ENCODE assay signal across 21 mouse cellular contexts in the genomic region with DNA sequence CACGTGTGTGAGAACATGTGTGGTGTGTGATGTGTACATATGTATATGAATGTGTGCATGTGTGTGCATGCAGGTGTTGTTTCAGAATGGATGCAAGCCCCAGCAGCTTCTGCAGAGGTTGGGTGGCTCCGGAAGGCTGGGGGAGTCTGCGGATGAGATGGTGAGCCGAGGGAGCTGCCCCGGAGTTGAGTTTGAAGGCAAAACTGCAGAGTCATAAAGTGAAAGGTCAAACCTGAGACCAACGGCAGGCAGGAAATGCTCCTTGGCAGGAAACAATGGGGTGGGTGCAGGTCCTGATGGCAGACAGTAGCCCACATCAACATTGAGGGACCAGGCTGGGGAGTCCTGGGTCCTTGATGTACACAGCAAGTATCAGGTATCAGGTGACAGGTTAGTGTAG. TPM values are rescaled to one million over a fixed set of nuclear protein-coding genes. Genes with fewer than 3 reads are reported as not detected.
A peak's percentile ranks its signal among the peaks of the same experiment; 100 is the strongest.
DNase-seq lines count a peak whose midpoint lies in the region; ATAC-seq lines count a peak whose summit lies in the region.
"Had no signal": no experiment of that assay in that cellular context is flagged by ENCODE, and none has a peak within 500 bp of the region (broad histone marks: within the 10 kb centered on the region; RNA-seq: fewer than 3 reads in every experiment).

No protein-coding gene starts in this region.

- no peaks in the 10 kb centered on the region for H3K9me3 ChIP-seq in hindbrain, embryonic 11.5 days (ENCODE audit: control insufficient read depth, low read length)
- H3K9me3 ChIP-seq in hindbrain, embryonic 16.5 days (ENCODE audit: control insufficient read depth, low read length): no peaks in the 10 kb centered on the region
- no peaks in the 10 kb centered on the region for H3K9me3 ChIP-seq in midbrain, embryonic 15.5 days
- no peaks in the 10 kb centered on the region for H3K9me3 ChIP-seq in midbrain, embryonic 14.5 days (ENCODE audit: control insufficient read depth, low read length)
- H3K9me3 ChIP-seq: embryonic facial prominence, embryonic 12.5 days; limb, embryonic 10.5 days; liver, embryonic 15.5 days; lung, embryonic 15.5 days; midbrain, embryonic 13.5 days had no signal

- H3K9ac ChIP-seq in hindbrain, embryonic 11.5 days (ENCODE audit: low read depth, low read length): no peak overlapping the region
- H3K9ac ChIP-seq in hindbrain, embryonic 16.5 days (ENCODE audit: low read depth, low read length): no peak overlapping the region
- H3K9ac ChIP-seq in midbrain, embryonic 15.5 days: no peak overlapping the region
- no peak overlapping the region for H3K9ac ChIP-seq in midbrain, embryonic 14.5 days (replicated peaks; ENCODE audit: low read length)
- H3K9ac ChIP-seq: embryonic facial prominence, embryonic 12.5 days; liver, embryonic 15.5 days; lung, embryonic 15.5 days had no signal

- H3K4me2 ChIP-seq in hindbrain, embryonic 11.5 days (replicated peaks; ENCODE audit: low read depth, low read length): no peak overlapping the region
- no peak overlapping the region for H3K4me2 ChIP-seq in hindbrain, embryonic 16.5 days (ENCODE audit: low read length)
- H3K4me2 ChIP-seq in midbrain, embryonic 15.5 days: no peak overlapping the region
- no peak overlapping the region for H3K4me2 ChIP-seq in midbrain, embryonic 14.5 days (ENCODE audit: low read length)
- H3K4me2 ChIP-seq: embryonic facial prominence, embryonic 12.5 days; liver, embryonic 15.5 days; lung, embryonic 15.5 days; midbrain, embryonic 13.5 days had no signal

- H3K27me3 ChIP-seq in hindbrain, embryonic 11.5 days (ENCODE audit: control insufficient read depth, insufficient read depth, low read length): no peaks in the 10 kb centered on the region; the same call in 1 of the 2 replicates
- no peaks in the 10 kb centered on the region for H3K27me3 ChIP-seq in hindbrain, embryonic 16.5 days (replicated peaks; ENCODE audit: control insufficient read depth, insufficient read depth, low read length)
- no peaks in the 10 kb centered on the region for H3K27me3 ChIP-seq in midbrain, embryonic 15.5 days (replicated peaks)
- H3K27me3 ChIP-seq in midbrain, embryonic 14.5 days (ENCODE audit: control insufficient read depth, insufficient read depth, low read length): no peaks in the 10 kb centered on the region
- H3K27me3 ChIP-seq: liver, embryonic 15.5 days; lung, embryonic 15.5 days; midbrain, embryonic 13.5 days had no signal

- 70% methylated on average over 6 of the region's 6 CpGs for WGBS in hindbrain, embryonic 11.5 days
- WGBS in hindbrain, embryonic 16.5 days: 80% methylated on average over 6 of the region's 6 CpGs
- WGBS in midbrain, embryonic 15.5 days: 83% methylated on average over 6 of the region's 6 CpGs
- 78% methylated on average over 6 of the region's 6 CpGs for WGBS in midbrain, embryonic 14.5 days

- ATAC-seq in hindbrain, embryonic 11.5 days (ENCODE audit: low FRiP score): no peak
- no peak for ATAC-seq in hindbrain, embryonic 16.5 days
- no peak for ATAC-seq in midbrain, embryonic 15.5 days (replicated peaks)
- ATAC-seq in midbrain, embryonic 14.5 days (ENCODE audit: low FRiP score, low TSS enrichment): no peak
- peak; percentile 38 to 63; a peak in 2 of 4 replicates for ATAC-seq in hematopoietic stem cell, adult 5-6 weeks (replicated peaks in 1 of 2; ENCODE audit: insufficient read depth in 1 of 2, low FRiP score in 2 of 2, low TSS enrichment in 1 of 2, low read depth in 1 of 2, poor library complexity in 2 of 2, severe bottlenecking in 2 of 2)
- ATAC-seq: midbrain, embryonic 13.5 days had no signal

- H3K27ac ChIP-seq in hindbrain, embryonic 11.5 days (ENCODE audit: low read depth, low read length): peak overlapping the region; percentile 91
- H3K27ac ChIP-seq in hindbrain, embryonic 16.5 days (ENCODE audit: low read depth, low read length): no peak overlapping the region
- H3K27ac ChIP-seq in midbrain, embryonic 15.5 days: peak overlapping the region; percentile 48; the same call in 1 of the 2 replicates
- no peak overlapping the region for H3K27ac ChIP-seq in midbrain, embryonic 14.5 days (replicated peaks; ENCODE audit: low read depth, low read length)
- H3K27ac ChIP-seq: kidney, postnatal 0 days; liver, embryonic 15.5 days; lung, embryonic 15.5 days; stomach, postnatal 0 days had no signal

- no peak for DNase-seq in hindbrain, embryonic 11.5 days (ENCODE audit: low spot score)
- DNase-seq in midbrain, embryonic 14.5 days: no peak
- DNase-seq in cerebellum, postnatal 25 days: no peak
- no peak for DNase-seq in embryo, embryonic 10.5 days (ENCODE audit: low spot score)
- DNase-seq: B cell, adult 2 months; cerebellum, adult 9-10 months; kidney, adult 2 months; liver; lung, postnatal 36 days; right cerebral cortex, postnatal 14 days had no signal

- peaks cover 10% of the 10 kb centered on the region; the same call in 1 of the 2 replicates for H3K4me1 ChIP-seq in hindbrain, embryonic 11.5 days (replicated peaks; ENCODE audit: control insufficient read depth, insufficient read depth, low read length)
- H3K4me1 ChIP-seq in hindbrain, embryonic 16.5 days (ENCODE audit: control insufficient read depth, insufficient read depth, low read depth, low read length): peaks cover 20% of the 10 kb centered on the region
- peaks cover 44% of the 10 kb centered on the region for H3K4me1 ChIP-seq in midbrain, embryonic 15.5 days
- H3K4me1 ChIP-seq in midbrain, embryonic 14.5 days (ENCODE audit: control insufficient read depth, insufficient read depth, low read length): peaks cover 21% of the 10 kb centered on the region
- H3K4me1 ChIP-seq: liver, embryonic 15.5 days had no signal

- no peak overlapping the region for H3K4me3 ChIP-seq in hindbrain, embryonic 11.5 days (ENCODE audit: low read depth, low read length)
- no peak overlapping the region for H3K4me3 ChIP-seq in hindbrain, embryonic 16.5 days (ENCODE audit: low read length)
- no peak overlapping the region for H3K4me3 ChIP-seq in midbrain, embryonic 15.5 days
- no peak overlapping the region for H3K4me3 ChIP-seq in midbrain, embryonic 14.5 days (replicated peaks; ENCODE audit: low read depth, low read length)
- H3K4me3 ChIP-seq: embryonic facial prominence, embryonic 12.5 days; limb, embryonic 10.5 days; liver, embryonic 15.5 days; lung, embryonic 15.5 days; midbrain, embryonic 13.5 days; myocyte had no signal

- no peaks in the 10 kb centered on the region for H3K36me3 ChIP-seq in hindbrain, embryonic 11.5 days (ENCODE audit: control insufficient read depth, insufficient read depth, low read length)
- H3K36me3 ChIP-seq in hindbrain, embryonic 16.5 days (ENCODE audit: control insufficient read depth, insufficient read depth, low read length): no peaks in the 10 kb centered on the region
- H3K36me3 ChIP-seq in midbrain, embryonic 15.5 days (replicated peaks): no peaks in the 10 kb centered on the region
- H3K36me3 ChIP-seq in midbrain, embryonic 14.5 days (ENCODE audit: control insufficient read depth, insufficient read depth, low read length): no peaks in the 10 kb centered on the region
- H3K36me3 ChIP-seq: embryonic facial prominence, embryonic 12.5 days; limb, embryonic 10.5 days; liver, embryonic 15.5 days; lung, embryonic 15.5 days; midbrain, embryonic 13.5 days had no signal

RNA-seq across cellular contexts. Expression of gene Wscd2, which starts 15.9 kb away (rescaled TPM):
- polyA plus RNA-seq in hindbrain, embryonic 11.5 days (2014; fragmentation: Nextera tagmentation; extraction: Ambion mirVana): 7.7 and 8.5 TPM in 2 replicates
- 13.3 and 14.5 TPM in 2 replicates for polyA plus RNA-seq in hindbrain, embryonic 16.5 days (2015; fragmentation: Nextera tagmentation; extraction: Ambion mirVana)
- 16.0 TPM in 2 replicates for polyA plus RNA-seq in midbrain, embryonic 15.5 days (2015; fragmentation: Nextera tagmentation; extraction: Ambion mirVana)
- polyA plus RNA-seq in midbrain, embryonic 14.5 days (2014; fragmentation: Nextera tagmentation; extraction: Ambion mirVana): 10.7 and 12.0 TPM in 2 replicates
- total RNA-seq in hematopoietic stem cell, adult 5-6 weeks (2017): not detected in 2 replicates
- polyA plus RNA-seq: myocyte had no signal

Comparison
In these comparisons a context has a peak if more than half of its experiments do, and no peak if none do; other contexts are left out.
1. H3K27ac ChIP-seq: peak in hindbrain, embryonic 11.5 days (single experiment) and midbrain, embryonic 15.5 days (single experiment); none in hindbrain, embryonic 16.5 days (single experiment) and midbrain, embryonic 14.5 days (single experiment).
2. ATAC-seq: peak in hematopoietic stem cell, adult 5-6 weeks (2 of 2); none in hindbrain, embryonic 11.5 days (single experiment), hindbrain, embryonic 16.5 days (single experiment), midbrain, embryonic 15.5 days (single experiment) and midbrain, embryonic 14.5 days (single experiment).